Mouse (Mus musculus) left cerebral cortex, postnatal 25 days (tissue): ENCODE measurements around the gene Mboat1. TPM values are rescaled to one million over a fixed set of nuclear protein-coding genes. Genes with fewer than 3 reads are reported as not detected.

Source experiments
- DNase-seq, 2 experiments: peaks; one replicate each; pipeline ENCODE4 v3.0.0; 2022; ENCODE audit warnings: low spot score in 2 of 2, mixed read lengths in 1 of 2
- intact Hi-C: fragments of 180-260 bp; cut with DNase I; formaldehyde crosslinking; loops from one replicate; pipeline ENCODE4 v1.15.1; 2025
- total RNA-seq, 2 experiments: library from RNA; stranded (reverse); gene quantifications; 2 replicates each; pipeline ENCODE4 v1.2.3; 2021

Mboat1 gene
- total RNA-seq, 2 experiments from 2014 or later: 0.62 to 0.89 TPM

- DNase-seq: no peak
- intact Hi-C loops: no loop called here
Observed at GRCm38 (mm10) chr13:30177356-30177755, 41.1 kb downstream of the Mboat1 start.

GRCm38 (mm10) chr13:30185549-30185948, 49.3 kb downstream of the Mboat1 start:
- DNase-seq: no peak
- intact Hi-C loops: no loop called here

- intact Hi-C loops: no loop called here
- peak in 1 of 2 experiments; percentile 31 for DNase-seq
Observed at GRCm38 (mm10) chr13:30185959-30186358, 49.7 kb downstream of the Mboat1 start.

- DNase-seq: peak; percentile 42 to 71
- intact Hi-C loops: no loop called here
Observed at GRCm38 (mm10) chr13:30186456-30186855, 50.2 kb downstream of the Mboat1 start.

GRCm38 (mm10) chr13:30192031-30192716, 55.9 kb downstream of the Mboat1 start:
- intact Hi-C loops: no loop called here
- no peak for DNase-seq

DNA sequence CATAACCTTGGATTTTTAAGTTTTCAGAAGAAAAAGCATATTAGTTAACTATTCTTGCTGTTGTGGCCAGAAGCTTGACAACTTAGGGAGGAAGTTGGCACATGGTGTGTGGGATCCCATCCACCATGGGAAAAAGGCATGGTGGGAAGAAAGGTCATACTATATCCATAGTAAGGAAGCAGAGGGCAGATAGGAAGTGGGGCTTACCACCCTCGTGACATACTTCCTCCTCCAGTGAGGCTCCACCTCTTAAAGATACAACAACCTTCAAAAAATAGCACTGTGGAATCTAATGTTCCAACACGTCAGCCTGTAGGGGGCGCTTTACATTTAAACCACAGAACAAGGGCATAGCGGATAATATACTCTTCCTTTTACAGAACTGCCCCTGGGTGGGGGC, 57.1 kb downstream of the Mboat1 start:
- DNase-seq: no peak
- intact Hi-C loops: no loop called here

DNA sequence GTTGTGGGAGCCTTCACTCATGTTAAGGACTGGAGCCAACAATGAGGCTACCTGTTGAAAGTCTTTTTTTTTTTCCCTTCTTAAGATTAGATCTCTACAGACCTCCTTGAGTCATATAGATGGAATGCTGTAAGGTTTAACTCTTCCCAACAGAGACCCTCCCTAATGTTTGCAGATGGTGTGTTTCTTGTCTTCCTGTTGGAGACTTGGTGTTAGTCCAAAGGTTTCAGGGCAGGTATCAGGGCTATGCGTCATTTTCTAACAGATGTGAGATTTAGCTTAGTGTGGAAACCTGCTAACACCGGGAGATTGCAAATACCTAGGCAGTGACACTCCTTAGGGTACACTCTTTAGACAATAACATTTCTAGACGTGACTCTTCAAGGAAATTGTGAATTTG, 58.5 kb downstream of the Mboat1 start:
- no peak for DNase-seq
- intact Hi-C loops: no loop called here

- DNase-seq: no peak
- intact Hi-C loops: no loop called here
Observed at GRCm38 (mm10) chr13:30196661-30197060, 60.4 kb downstream of the Mboat1 start.

DNA sequence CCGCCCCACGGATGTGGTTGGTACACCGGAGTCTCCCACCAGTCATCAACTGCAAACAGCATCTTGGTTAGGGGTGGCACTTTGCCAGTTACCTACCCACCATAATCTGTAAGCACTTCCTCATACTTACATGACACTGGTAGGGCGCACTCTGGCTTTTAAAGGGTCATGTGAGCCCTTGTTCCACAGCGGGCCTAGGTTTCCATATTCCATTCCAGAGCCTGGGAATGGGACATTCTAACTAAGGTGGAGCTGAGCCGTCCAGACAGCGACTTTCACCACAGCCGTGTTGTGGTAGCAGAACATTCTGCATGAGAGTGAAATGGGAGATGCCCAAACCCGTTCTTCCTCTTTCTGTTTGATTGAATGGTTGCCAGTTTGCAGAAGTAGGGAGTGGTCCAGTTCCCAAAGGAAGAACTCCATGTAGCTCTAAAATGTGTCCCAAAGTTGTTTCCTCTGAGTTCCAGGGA, 61.8 kb downstream of the Mboat1 start:
- no peak for DNase-seq
- intact Hi-C loops: no loop called here

DNA sequence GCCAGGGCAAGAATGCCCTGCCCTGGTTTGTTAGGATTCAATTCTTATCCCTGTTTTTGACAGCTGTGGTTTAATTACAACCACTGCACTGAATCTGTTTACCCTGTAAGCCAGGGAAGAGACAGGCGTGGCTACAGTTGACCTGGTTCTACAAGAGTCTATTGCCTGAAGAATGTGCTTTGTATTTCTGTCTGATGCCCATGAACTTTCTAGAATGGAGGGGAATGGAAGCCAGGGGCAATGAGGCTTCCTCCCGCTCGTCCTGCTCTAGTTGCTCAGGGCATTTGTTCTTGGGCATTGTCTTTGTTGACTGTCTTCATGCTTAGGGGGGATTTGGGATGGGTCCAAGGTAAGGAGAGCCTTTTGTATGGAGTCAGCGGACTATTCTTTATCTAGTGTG, 63.5 kb downstream of the Mboat1 start:
- intact Hi-C loops: no loop called here
- DNase-seq: no peak

DNA sequence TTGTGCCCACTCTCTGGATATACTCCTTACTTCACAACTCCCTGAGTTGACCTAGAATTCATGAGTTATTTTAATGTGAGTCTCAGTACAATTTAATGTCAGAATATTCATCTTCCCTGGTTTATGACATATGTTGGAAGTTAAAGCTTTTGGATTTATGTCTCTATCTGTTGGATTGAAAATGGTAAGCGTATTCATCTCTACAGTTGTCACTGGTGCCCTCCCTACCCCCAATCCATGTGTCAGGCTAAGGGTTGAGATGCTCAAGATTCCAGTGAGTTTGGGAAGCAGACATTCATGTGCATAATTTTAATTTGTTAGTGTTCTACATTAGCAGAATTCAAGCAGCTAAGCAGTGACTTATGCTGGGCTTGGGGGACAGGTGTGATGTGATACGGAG, 64.4 kb downstream of the Mboat1 start:
- no peak for DNase-seq
- intact Hi-C loops: no loop called here

DNA sequence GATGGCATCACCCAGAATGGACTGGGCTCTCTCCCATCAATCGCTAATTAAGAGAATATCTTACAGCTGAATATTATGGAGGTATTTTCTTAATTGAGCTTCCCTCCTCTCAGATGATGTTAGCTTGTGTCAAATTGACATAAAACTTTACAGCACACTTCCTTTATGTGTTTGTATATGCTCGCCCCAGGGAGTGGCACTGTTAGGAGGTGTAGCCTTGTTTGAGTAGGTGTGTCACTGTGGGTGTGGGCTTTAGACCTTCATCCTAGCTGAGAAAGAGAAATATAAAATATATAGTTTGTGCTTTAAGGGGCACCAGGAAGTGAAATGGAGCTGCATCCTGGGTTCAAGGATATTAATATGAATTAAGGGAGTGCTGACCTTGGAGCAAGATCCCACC, 66.7 kb downstream of the Mboat1 start:
- intact Hi-C loops: no loop called here
- no peak for DNase-seq

GRCm38 (mm10) chr13:30208176-30208575, 71.9 kb downstream of the Mboat1 start:
- intact Hi-C loops: no loop called here
- no peak for DNase-seq

GRCm38 (mm10) chr13:30213276-30213675, 77.0 kb downstream of the Mboat1 start:
- no peak for DNase-seq
- intact Hi-C loops: no loop called here

DNA sequence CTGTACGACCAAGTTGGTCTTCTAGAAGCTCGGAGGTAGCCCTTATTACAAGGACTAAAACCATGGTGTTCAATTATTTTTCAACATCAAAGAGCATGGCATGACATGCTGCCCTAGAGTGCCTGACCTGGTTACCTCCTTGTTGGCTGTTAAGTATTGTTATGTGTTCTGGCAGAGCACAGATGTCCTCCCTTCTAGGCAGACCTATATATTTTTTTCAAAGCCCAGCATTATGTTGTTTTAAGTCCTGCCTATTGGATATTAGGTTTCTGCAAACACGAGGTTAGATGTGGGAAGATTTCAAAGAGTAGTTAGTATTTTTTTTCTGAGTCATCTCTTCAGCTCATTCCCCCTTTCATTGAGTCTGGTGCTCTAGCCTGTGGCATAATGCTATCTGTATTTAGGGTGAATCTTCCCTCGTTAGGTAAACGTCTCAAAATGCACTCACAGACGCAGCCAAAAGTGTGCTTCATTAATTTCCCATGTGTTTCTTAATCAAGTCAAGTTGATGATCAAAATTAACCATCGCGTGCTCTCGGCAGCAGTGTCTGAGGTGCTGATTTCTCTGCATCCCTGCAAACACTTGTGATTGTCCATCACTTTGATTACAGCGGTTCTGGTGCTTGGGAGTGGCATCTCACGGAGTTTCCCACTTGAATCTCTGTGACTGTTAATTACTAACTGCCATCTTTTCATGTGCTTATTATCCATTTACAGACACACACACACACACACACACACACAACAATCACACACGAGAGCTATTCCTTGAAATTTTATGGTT, 81.5 kb downstream of the Mboat1 start:
- intact Hi-C loops: no loop called here
- no peak for DNase-seq

- no peak for DNase-seq
- intact Hi-C loops: no loop called here
Observed at GRCm38 (mm10) chr13:30219597-30219996, 83.3 kb downstream of the Mboat1 start.

DNA sequence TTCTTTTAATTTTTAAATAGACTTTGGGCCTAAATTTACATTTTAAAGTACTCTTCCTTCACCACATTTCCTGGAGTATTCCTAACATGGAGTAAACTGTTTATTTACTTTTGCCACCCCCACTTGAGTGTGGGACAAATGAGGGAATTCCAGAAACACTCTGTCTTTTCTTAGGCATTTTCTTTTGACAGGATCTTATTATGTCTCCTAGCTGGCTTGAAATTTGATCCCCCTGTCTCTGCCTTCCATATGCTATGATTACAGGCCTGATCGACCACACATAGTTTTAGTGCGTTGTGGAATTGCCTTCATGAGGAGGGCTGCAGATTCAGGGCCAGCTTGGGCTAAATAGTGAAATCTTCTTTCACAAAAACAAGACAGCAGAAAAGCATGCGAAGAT, 85.0 kb downstream of the Mboat1 start:
- DNase-seq: no peak

GRCm38 (mm10) chr13:30224114-30224513, 87.8 kb downstream of the Mboat1 start:
- intact Hi-C loops: no loop called here
- no peak for DNase-seq

More for the DNA sequence above, 85.0 kb downstream of the Mboat1 start:
- intact Hi-C loops: no loop called here

- intact Hi-C loops: no loop called here
- DNase-seq: no peak
Observed at GRCm38 (mm10) chr13:30224659-30225058, 88.4 kb downstream of the Mboat1 start.

GRCm38 (mm10) chr13:30228762-30229161, 92.5 kb downstream of the Mboat1 start:
- intact Hi-C loops: no loop called here
- DNase-seq: no peak

DNA sequence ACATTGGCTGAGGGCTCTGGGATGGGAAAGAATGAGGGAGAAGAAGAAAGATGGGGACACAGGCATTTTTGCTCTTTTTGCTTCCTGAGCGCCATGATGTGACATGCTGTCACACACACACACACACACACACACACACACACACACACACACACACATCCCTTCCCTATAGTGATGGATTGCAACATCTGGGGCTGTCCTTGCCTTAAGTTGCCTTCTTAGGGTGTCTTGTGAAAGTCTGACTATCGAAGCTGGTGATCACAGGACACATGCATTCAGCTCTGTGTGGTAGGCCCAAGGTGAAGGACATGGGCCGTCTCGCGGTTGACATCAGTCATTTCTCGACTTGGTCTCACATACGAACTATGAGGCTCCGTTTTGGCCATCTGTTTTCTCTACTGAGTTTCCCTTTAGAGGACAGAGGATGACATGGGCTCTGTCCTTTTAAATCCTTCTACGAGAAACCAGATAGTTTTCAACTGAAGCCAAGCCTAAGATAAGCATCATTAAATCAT, 93.4 kb downstream of the Mboat1 start:
- intact Hi-C loops: no loop called here
- no peak for DNase-seq
